Mouse (Mus musculus) heart, adult 2 months (tissue): Measurements from ENCODE around the gene Ncln.

Experiments used
- CTCF ChIP-seq: fragments of 200-600 bp; IDR thresholded peaks from 2 replicates; pipeline ENCODE4 v1.8.1; 2022; ENCODE audit warnings: antibody characterized with exemption, mild to moderate bottlenecking, moderate library complexity
- POLR2A ChIP-seq: fragments of 200-500 bp; IDR thresholded peaks from 2 replicates; pipeline ENCODE4 v1.6.1; 2011; ENCODE audit warnings: mild to moderate bottlenecking, low read depth, low read length, control low read depth; ENCODE audit not compliant: insufficient read depth

DNA sequence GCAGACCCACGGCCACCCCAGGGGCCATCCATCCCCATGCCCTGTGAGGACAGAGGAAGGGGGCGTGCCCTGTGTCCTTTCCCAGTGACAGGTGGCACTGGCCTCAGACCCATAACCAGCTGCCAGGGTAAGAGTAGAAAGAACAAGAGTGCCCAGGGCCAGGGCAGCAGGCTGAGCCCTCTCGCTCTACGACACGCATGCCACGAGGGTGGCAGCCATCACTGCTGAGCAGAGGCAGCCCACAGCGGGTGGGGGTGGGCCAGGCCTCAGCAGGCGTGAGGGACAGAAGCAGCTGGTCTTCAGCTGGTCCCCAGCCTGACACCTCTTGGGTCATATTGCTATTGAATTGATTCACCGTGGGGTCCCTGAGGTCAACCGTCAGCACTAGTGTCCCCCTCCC, 9.7 kb downstream of the Ncln start:
- no peak for TF ChIP-seq CTCF
- TF ChIP-seq POLR2A, result no peak
